Mouse (Mus musculus): ENCODE measurements around the gene Olfr328. TPM values are rescaled to one million over a fixed set of nuclear protein-coding genes. Genes with fewer than 3 reads are reported as not detected.

Olfr328 gene
- total and polyA plus RNA-seq, 2 experiments = not detected

GRCm38 (mm10) chr11:58594814-58595213 is 39.4 kb upstream of the Olfr328 start, which contains the start of gene Olfr324:
TSS of gene Olfr324 (plus strand) at chr11:58595114.
- H3K36me3 ChIP-seq (ENCODE audit: control insufficient read depth, insufficient read depth, low read length) = no peaks in the 10 kb centered on the region
- WGBS = 82% methylated on average over 6 of the region's 6 CpGs
- H3K27ac ChIP-seq (replicated peaks; ENCODE audit: insufficient read depth, low read depth, low read length) = no peak within 1 kb of the TSS
- H3K9ac ChIP-seq (ENCODE audit: low read depth, low read length) = no peak within 1 kb of the TSS
- no peaks in the 10 kb centered on the region for H3K79me2 ChIP-seq (ENCODE audit: control insufficient read depth, insufficient read depth, low read length)
- TF ChIP-seq CTCF (IDR thresholded peaks at IDR 0.05; ENCODE audit: low read depth, low read length) (no peak), POLR2A (IDR thresholded peaks at IDR 0.05; ENCODE audit: extremely low read depth, insufficient read depth, low read length) (no peak)
- no peak for DNase-seq (ENCODE audit: extremely low read depth, low read depth, low spot score)
- no peak within 1 kb of the TSS for H3K4me3 ChIP-seq (ENCODE audit: insufficient read depth, low read depth, low read length)
- no peaks in the 10 kb centered on the region for H3K27me3 ChIP-seq (ENCODE audit: control insufficient read depth, insufficient read depth, low read length)
- H3K4me1 ChIP-seq (ENCODE audit: control insufficient read depth, insufficient read depth, low read length) = no peaks in the 10 kb centered on the region

- H3K36me3 ChIP-seq (ENCODE audit: control insufficient read depth, insufficient read depth, low read length) = no peaks in the 10 kb centered on the region
- no peak for DNase-seq (ENCODE audit: extremely low read depth, low read depth, low spot score)
- H3K79me2 ChIP-seq (ENCODE audit: control insufficient read depth, insufficient read depth, low read length) = no peaks in the 10 kb centered on the region
- H3K4me3 ChIP-seq (ENCODE audit: insufficient read depth, low read depth, low read length) = no peak overlapping the region
- TF ChIP-seq POLR2A (IDR thresholded peaks at IDR 0.05; ENCODE audit: extremely low read depth, insufficient read depth, low read length) = no peak
- no peak overlapping the region for H3K9ac ChIP-seq (ENCODE audit: low read depth, low read length)
- H3K27ac ChIP-seq (replicated peaks; ENCODE audit: insufficient read depth, low read depth, low read length) = no peak overlapping the region
- no peaks in the 10 kb centered on the region for H3K27me3 ChIP-seq (ENCODE audit: control insufficient read depth, insufficient read depth, low read length)
- WGBS = 65% methylated on average over 3 of the region's 3 CpGs
- H3K4me1 ChIP-seq (ENCODE audit: control insufficient read depth, insufficient read depth, low read length) = no peaks in the 10 kb centered on the region
Observed at GRCm38 (mm10) chr11:58588620-58589250, 33.3 kb upstream of the Olfr328 start.

GRCm38 (mm10) chr11:58587898-58588348 is 32.5 kb upstream of the Olfr328 start:
- H3K9ac ChIP-seq (ENCODE audit: low read depth, low read length) = no peak overlapping the region
- TF ChIP-seq POLR2A (IDR thresholded peaks at IDR 0.05; ENCODE audit: extremely low read depth, insufficient read depth, low read length) = no peak
- TF ChIP-seq CTCF (IDR thresholded peaks at IDR 0.05; ENCODE audit: low read depth, low read length) = peak; percentile 49; the same call in 1 of the 2 replicates
- 71% methylated on average over 7 of the region's 7 CpGs for WGBS
- DNase-seq (ENCODE audit: extremely low read depth, low read depth, low spot score) = no peak
- no peak overlapping the region for H3K27ac ChIP-seq (replicated peaks; ENCODE audit: insufficient read depth, low read depth, low read length)
- no peaks in the 10 kb centered on the region for H3K79me2 ChIP-seq (ENCODE audit: control insufficient read depth, insufficient read depth, low read length)
- H3K4me1 ChIP-seq (ENCODE audit: control insufficient read depth, insufficient read depth, low read length) = no peaks in the 10 kb centered on the region
- no peaks in the 10 kb centered on the region for H3K27me3 ChIP-seq (ENCODE audit: control insufficient read depth, insufficient read depth, low read length)
- H3K4me3 ChIP-seq (ENCODE audit: insufficient read depth, low read depth, low read length) = no peak overlapping the region
- no peaks in the 10 kb centered on the region for H3K36me3 ChIP-seq (ENCODE audit: control insufficient read depth, insufficient read depth, low read length)

GRCm38 (mm10) chr11:58578636-58579035 is 23.2 kb upstream of the Olfr328 start:
- Histone ChIP-seq H3K9ac (ENCODE audit: low read depth, low read length) (no peak overlapping the region), H3K27ac (replicated peaks; ENCODE audit: insufficient read depth, low read depth, low read length) (no peak overlapping the region), H3K4me3 (ENCODE audit: insufficient read depth, low read depth, low read length) (no peak overlapping the region), H3K79me2 (ENCODE audit: control insufficient read depth, insufficient read depth, low read length) (no peaks in the 10 kb centered on the region), H3K27me3 (ENCODE audit: control insufficient read depth, insufficient read depth, low read length) (no peaks in the 10 kb centered on the region), H3K4me1 (ENCODE audit: control insufficient read depth, insufficient read depth, low read length) (no peaks in the 10 kb centered on the region), H3K36me3 (ENCODE audit: control insufficient read depth, insufficient read depth, low read length) (no peaks in the 10 kb centered on the region)
- no peak for TF ChIP-seq POLR2A (IDR thresholded peaks at IDR 0.05; ENCODE audit: extremely low read depth, insufficient read depth, low read length)
- TF ChIP-seq CTCF (IDR thresholded peaks at IDR 0.05; ENCODE audit: low read depth, low read length) = no peak
- no peak for DNase-seq (ENCODE audit: extremely low read depth, low read depth, low spot score)
- 75% methylated on average over 8 of the region's 8 CpGs for WGBS

GRCm38 (mm10) chr11:58577430-58577829 is 22.0 kb upstream of the Olfr328 start, which contains the start of gene Olfr325:
TSS of gene Olfr325 (plus strand) at chr11:58577730.
- no peaks in the 10 kb centered on the region for H3K36me3 ChIP-seq (ENCODE audit: control insufficient read depth, insufficient read depth, low read length)
- no peak within 1 kb of the TSS for H3K9ac ChIP-seq (ENCODE audit: low read depth, low read length)
- no peak within 1 kb of the TSS for H3K4me3 ChIP-seq (ENCODE audit: insufficient read depth, low read depth, low read length)
- H3K4me1 ChIP-seq (ENCODE audit: control insufficient read depth, insufficient read depth, low read length) = no peaks in the 10 kb centered on the region
- WGBS = 73% methylated on average over 1 of the region's 1 CpGs
- TF ChIP-seq CTCF (IDR thresholded peaks at IDR 0.05; ENCODE audit: low read depth, low read length) (no peak), POLR2A (IDR thresholded peaks at IDR 0.05; ENCODE audit: extremely low read depth, insufficient read depth, low read length) (no peak)
- no peak within 1 kb of the TSS for H3K27ac ChIP-seq (replicated peaks; ENCODE audit: insufficient read depth, low read depth, low read length)
- DNase-seq (ENCODE audit: extremely low read depth, low read depth, low spot score) = no peak
- no peaks in the 10 kb centered on the region for H3K79me2 ChIP-seq (ENCODE audit: control insufficient read depth, insufficient read depth, low read length)
- H3K27me3 ChIP-seq (ENCODE audit: control insufficient read depth, insufficient read depth, low read length) = no peaks in the 10 kb centered on the region

- Histone ChIP-seq H3K79me2 (ENCODE audit: control insufficient read depth, insufficient read depth, low read length) (no peaks in the 10 kb centered on the region), H3K27me3 (ENCODE audit: control insufficient read depth, insufficient read depth, low read length) (no peaks in the 10 kb centered on the region), H3K27ac (replicated peaks; ENCODE audit: insufficient read depth, low read depth, low read length) (no peak within 1 kb of the TSS), H3K4me3 (ENCODE audit: insufficient read depth, low read depth, low read length) (no peak within 1 kb of the TSS), H3K36me3 (ENCODE audit: control insufficient read depth, insufficient read depth, low read length) (no peaks in the 10 kb centered on the region), H3K9ac (ENCODE audit: low read depth, low read length) (no peak within 1 kb of the TSS), H3K4me1 (ENCODE audit: control insufficient read depth, insufficient read depth, low read length) (no peaks in the 10 kb centered on the region)
- 74% methylated on average over 5 of the region's 5 CpGs for WGBS
- no peak for TF ChIP-seq POLR2A (IDR thresholded peaks at IDR 0.05; ENCODE audit: extremely low read depth, insufficient read depth, low read length)
- no peak for TF ChIP-seq CTCF (IDR thresholded peaks at IDR 0.05; ENCODE audit: low read depth, low read length)
- DNase-seq (ENCODE audit: extremely low read depth, low read depth, low spot score) = no peak
Observed at GRCm38 (mm10) chr11:58570405-58570804, 15.0 kb upstream of the Olfr328 start, which contains the start of gene Olfr224. TSS of gene Olfr224 (minus strand) at chr11:58570553.

Data from liver, adult 2 months (tissue).